Mouse (Mus musculus): ENCODE results near the gene Ap4b1.

Ap4b1 gene

GRCm38 (mm10) chr3:103853804-103854203, 44.5 kb downstream of the Ap4b1 start:
- no peak for DNase-seq (ENCODE audit: low read depth, low spot score)

- DNase-seq (ENCODE audit: low read depth, low spot score), result no peak
Observed at GRCm38 (mm10) chr3:103857036-103857805, 47.9 kb downstream of the Ap4b1 start.

GRCm38 (mm10) chr3:103857977-103858563, 48.8 kb downstream of the Ap4b1 start:
- DNase-seq (ENCODE audit: low read depth, low spot score), result no peak

- DNase-seq (ENCODE audit: low read depth, low spot score), result no peak
Observed at GRCm38 (mm10) chr3:103858881-103859801, 49.8 kb downstream of the Ap4b1 start, which contains the start of gene Ptpn22. Gene Ptpn22 (plus strand): TSS chr3:103859795.

GRCm38 (mm10) chr3:103859851-103860391, 50.6 kb downstream of the Ap4b1 start:
- DNase-seq (ENCODE audit: low read depth, low spot score), result no peak

GRCm38 (mm10) chr3:103862721-103863220, 53.5 kb downstream of the Ap4b1 start:
- DNase-seq (ENCODE audit: low read depth, low spot score), result no peak

GRCm38 (mm10) chr3:103864200-103864599, 54.9 kb downstream of the Ap4b1 start:
- DNase-seq (ENCODE audit: low read depth, low spot score), result no peak

- no peak for DNase-seq (ENCODE audit: low read depth, low spot score)
Observed at GRCm38 (mm10) chr3:103867424-103867971, 58.2 kb downstream of the Ap4b1 start.

GRCm38 (mm10) chr3:103868008-103868407, 58.7 kb downstream of the Ap4b1 start:
- no peak for DNase-seq (ENCODE audit: low read depth, low spot score)

Measured in telencephalon, adult 2 months (tissue).